Mouse (Mus musculus) forebrain, embryonic 14.5 days (tissue): ENCODE measurements at regions not wholly inside any gene's neighbourhood (a gene's known extent, or its start where the extent isn't known, plus 50 kb on each side); places are given as distances from the start of the nearest gene placed in this dataset.

Source experiments
- ATAC-seq: fragments of 200-750 bp; cut with Nextera tagmentation; 2 replicates; pipeline ENCODE4 v1.8.0; 2017; ENCODE audit warnings: mild to moderate bottlenecking, moderate library complexity
- DNase-seq: peaks from one replicate; pipeline ENCODE4 v3.0.0-alpha.2; 2015; ENCODE audit warnings: low spot score
- H3K27ac ChIP-seq: fragments of 300-500 bp; sonication (generic); 2 replicates; pipeline ENCODE4 v1.5.1; 2014; ENCODE audit warnings: low read depth, mild to moderate bottlenecking, control low read depth, low read length, moderate library complexity
- H3K27me3 ChIP-seq: fragments of 300-500 bp; sonication (generic); replicated peaks from 2 replicates; pipeline ENCODE4 v1.6.1; 2014; ENCODE audit warnings: low read length, control low read depth, mixed read lengths; ENCODE audit not compliant: control insufficient read depth, insufficient read depth
- H3K36me3 ChIP-seq: fragments of 300-500 bp; sonication (generic); 2 replicates; pipeline ENCODE4 v1.6.1; 2014; ENCODE audit warnings: low read length, control low read depth; ENCODE audit not compliant: control insufficient read depth, insufficient read depth
- H3K4me1 ChIP-seq: fragments of 300-500 bp; sonication (generic); 2 replicates; pipeline ENCODE4 v1.6.1; 2014; ENCODE audit warnings: antibody characterized with exemption, low read length, control low read depth; ENCODE audit not compliant: control insufficient read depth, insufficient read depth
- H3K4me2 ChIP-seq: fragments of 300-500 bp; sonication (generic); 2 replicates; pipeline ENCODE4 v1.6.1; 2014; ENCODE audit warnings: mild to moderate bottlenecking, control low read depth, low read length
- H3K4me3 ChIP-seq: fragments of 300-500 bp; sonication (generic); 2 replicates; pipeline ENCODE4 v1.5.1; 2014; ENCODE audit warnings: low read depth, low read length, control low read depth
- H3K9ac ChIP-seq: fragments of 300-500 bp; sonication (generic); 2 replicates; pipeline ENCODE4 v1.6.1; 2014; ENCODE audit warnings: mild to moderate bottlenecking, low read length, control low read depth, moderate library complexity
- H3K9me3 ChIP-seq: fragments of 300-500 bp; sonication (generic); replicated peaks from 2 replicates; pipeline ENCODE4 v1.6.1; 2016; ENCODE audit warnings: low read length, control low read depth, mixed read lengths; ENCODE audit not compliant: control insufficient read depth
- WGBS: fragments of 180-500 bp; shearing (Covaris S2); extraction: QIAGEN DNeasy Blood & Tissue Kit; methylation state at CpG from one replicate; pipeline ENCODE4 v1.1.7; 2014; 5-methylcytosine and 5-hydroxymethylcytosine counted together

DNA sequence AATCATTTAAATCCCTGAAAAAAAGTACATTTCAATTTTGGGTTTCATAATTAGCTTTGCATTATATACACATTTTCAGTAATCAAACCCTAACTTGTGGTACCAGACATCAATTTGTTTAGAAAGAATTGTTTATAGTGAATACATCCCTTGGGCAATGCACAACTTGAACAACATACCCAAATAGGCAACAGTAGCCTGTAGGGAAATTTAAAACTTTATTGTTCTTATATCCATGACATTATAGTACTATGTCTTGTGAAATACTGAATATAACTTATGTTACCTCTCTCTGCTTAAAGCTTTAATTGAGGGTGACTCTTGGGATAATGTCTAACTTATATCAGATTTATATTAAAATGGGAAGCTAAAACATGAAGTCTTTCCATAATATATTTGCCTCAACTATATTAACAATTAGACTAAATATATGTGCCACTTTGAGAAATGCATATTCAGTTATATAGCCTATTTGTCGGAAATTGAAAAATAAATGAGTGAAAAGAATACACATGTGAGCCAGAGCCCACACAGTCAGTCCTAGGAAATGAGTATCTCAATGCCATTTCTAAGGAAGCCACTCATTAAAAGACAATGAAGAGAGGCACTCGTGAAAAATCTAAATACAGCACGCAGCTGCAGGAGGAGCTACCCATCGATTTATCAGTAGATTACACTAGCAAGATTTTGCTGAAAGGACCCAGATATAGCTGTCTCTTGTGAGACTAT lies 458.1 kb upstream of the Slitrk6 start:
- WGBS = 77% methylated on average over 4 of the region's 4 CpGs
- no peaks in the 10 kb centered on the region for H3K4me1 ChIP-seq
- no peaks in the 10 kb centered on the region for H3K9me3 ChIP-seq
- no peaks in the 10 kb centered on the region for H3K27me3 ChIP-seq
- DNase-seq = no peak
- H3K27ac ChIP-seq = no peak overlapping the region
- no peak for ATAC-seq
- H3K36me3 ChIP-seq = no peaks in the 10 kb centered on the region
- H3K4me3 ChIP-seq = no peak overlapping the region
- H3K9ac ChIP-seq = no peak overlapping the region
- no peak overlapping the region for H3K4me2 ChIP-seq

DNA sequence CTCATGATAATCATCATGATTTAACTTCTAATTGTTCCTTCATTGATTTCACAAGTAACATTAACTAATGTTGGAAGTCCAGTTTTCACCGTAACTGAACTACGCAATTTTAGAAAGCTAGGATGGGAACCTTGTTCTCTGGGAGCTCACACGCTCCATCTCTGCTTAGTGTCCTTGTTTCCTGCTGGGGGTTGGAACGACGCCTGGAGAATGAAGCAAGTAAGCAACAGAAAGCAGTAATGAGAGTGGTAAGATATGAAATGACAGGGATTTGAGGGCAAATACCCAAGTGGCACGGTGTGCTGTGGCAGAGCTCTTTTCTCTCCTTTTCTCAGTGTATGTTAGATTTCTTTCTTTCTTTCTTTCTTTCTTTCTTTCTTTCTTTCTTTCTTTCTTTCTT lies 448.0 kb upstream of the Slitrk5 start:
- H3K36me3 ChIP-seq = no peaks in the 10 kb centered on the region
- H3K4me3 ChIP-seq = no peak overlapping the region
- no peak overlapping the region for H3K9ac ChIP-seq
- H3K4me1 ChIP-seq = no peaks in the 10 kb centered on the region
- WGBS = 79% methylated on average over 6 of the region's 6 CpGs
- H3K27me3 ChIP-seq = no peaks in the 10 kb centered on the region
- no peak overlapping the region for H3K4me2 ChIP-seq
- ATAC-seq (no peak), DNase-seq (peak; percentile 16)
- no peaks in the 10 kb centered on the region for H3K9me3 ChIP-seq
- H3K27ac ChIP-seq = no peak overlapping the region

DNA sequence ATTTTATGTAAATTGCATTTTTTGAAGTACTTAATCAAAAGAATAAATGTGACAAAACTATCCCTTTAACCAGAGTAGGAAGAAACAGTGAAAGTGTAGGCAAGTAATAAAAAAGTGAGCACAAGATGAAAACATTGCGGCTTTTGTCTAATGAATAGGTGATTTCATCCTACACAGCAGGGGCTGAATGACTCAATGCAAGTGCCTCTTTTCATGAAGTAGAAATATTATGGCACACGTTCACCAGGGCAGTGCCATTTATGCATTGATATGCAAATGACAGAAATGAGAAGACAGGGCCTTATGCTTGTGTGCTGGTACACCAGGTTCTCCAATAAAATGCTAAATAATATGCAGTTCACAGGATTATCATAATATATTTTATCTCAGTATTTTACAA lies 435.8 kb upstream of the Slitrk5 start:
- no peak overlapping the region for H3K9ac ChIP-seq
- H3K36me3 ChIP-seq = no peaks in the 10 kb centered on the region
- H3K9me3 ChIP-seq = no peaks in the 10 kb centered on the region
- H3K4me2 ChIP-seq = no peak overlapping the region
- WGBS = 26% methylated on average over 2 of the region's 2 CpGs
- H3K27me3 ChIP-seq = no peaks in the 10 kb centered on the region
- no peak overlapping the region for H3K27ac ChIP-seq
- peak; percentile 44 for DNase-seq
- H3K4me1 ChIP-seq = no peaks in the 10 kb centered on the region
- ATAC-seq = peak; percentile 44; the same call in 1 of the 2 replicates
- H3K4me3 ChIP-seq = no peak overlapping the region

DNA sequence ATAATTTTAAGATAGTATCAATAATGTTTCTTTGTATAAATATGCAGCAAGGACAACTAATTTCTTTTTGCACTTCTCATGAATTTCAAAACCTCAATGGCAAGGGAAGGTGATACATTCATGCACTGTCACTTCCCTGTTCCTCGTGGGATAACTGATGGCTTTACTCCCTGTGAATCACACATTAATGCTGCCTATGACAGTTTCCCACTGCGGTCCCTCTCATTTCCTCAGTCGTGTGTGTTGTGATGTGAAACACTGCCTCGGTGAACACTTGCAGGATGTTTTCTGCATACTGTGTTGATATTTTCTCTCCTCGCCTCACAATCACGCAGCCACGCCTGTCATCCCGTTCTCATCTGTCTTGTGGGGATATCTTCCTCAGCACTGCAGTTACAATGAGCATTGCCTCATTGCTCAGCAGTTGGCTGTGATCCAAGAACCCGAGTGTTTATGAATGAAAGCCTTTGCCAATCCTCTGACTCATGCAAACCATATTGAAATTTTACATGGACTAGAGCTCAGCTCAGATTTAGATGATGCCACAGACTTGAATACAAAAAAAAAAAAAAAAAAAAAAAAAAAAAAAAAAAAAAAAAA lies 425.4 kb upstream of the Slitrk5 start:
- no peak overlapping the region for H3K4me3 ChIP-seq
- DNase-seq (peak; percentile 87), ATAC-seq (peak; percentile 93)
- no peak overlapping the region for H3K9ac ChIP-seq
- no peaks in the 10 kb centered on the region for H3K36me3 ChIP-seq
- H3K27me3 ChIP-seq = 0 out of 2 replicates have a peak, but pooled peaks cover under 1% of the 10 kb centered on the region
- no peaks in the 10 kb centered on the region for H3K9me3 ChIP-seq
- no peaks in the 10 kb centered on the region for H3K4me1 ChIP-seq
- H3K27ac ChIP-seq = no peak overlapping the region
- H3K4me2 ChIP-seq = no peak overlapping the region
- WGBS = 54% methylated on average over 9 of the region's 9 CpGs

DNA sequence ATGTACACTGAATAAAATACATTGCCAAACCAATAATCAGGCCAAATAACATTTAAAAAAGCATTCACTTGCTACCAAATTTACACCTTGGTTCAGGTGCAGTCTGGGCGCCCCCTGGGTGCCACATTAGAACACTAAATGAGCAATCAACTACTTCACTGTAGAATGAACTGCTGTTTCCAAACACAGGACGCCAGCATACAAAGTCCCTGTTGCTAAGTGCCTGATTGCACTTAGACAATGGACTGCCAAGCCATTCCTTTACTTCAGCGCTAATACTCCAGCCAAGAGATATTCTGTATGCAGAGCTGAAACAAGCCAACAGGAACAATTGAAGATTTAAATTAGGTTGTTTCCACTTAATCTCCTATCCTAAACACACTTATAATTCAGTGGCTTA lies 421.7 kb upstream of the Slitrk5 start:
- ATAC-seq = peak; percentile 62; the same call in 1 of the 2 replicates
- H3K9ac ChIP-seq = no peak overlapping the region
- WGBS = 10% methylated on average over 3 of the region's 3 CpGs
- no peaks in the 10 kb centered on the region for H3K9me3 ChIP-seq
- no peaks in the 10 kb centered on the region for H3K36me3 ChIP-seq
- H3K4me3 ChIP-seq = no peak overlapping the region
- H3K27me3 ChIP-seq = 0 out of 2 replicates have a peak, but pooled peaks cover 3% of the 10 kb centered on the region
- no peaks in the 10 kb centered on the region for H3K4me1 ChIP-seq
- no peak overlapping the region for H3K4me2 ChIP-seq
- DNase-seq = peak; percentile 62
- no peak overlapping the region for H3K27ac ChIP-seq

DNA sequence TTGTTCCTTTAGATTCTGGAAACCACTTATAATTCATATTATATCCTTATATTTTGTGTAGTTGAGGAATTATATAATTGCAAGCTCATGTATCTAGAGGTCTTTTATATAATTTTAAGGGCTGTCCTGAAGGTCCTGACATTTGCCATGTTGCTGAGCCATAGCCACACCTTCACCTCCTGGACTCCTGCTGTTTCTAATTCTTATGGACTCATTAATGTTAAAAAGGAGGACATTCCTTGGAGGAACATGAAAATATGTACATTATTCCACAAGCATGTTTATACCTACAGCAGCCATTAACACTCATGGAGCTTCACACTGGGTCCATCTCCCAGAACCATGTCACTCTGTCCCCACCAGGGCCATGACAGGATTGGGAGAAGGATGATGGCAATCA lies 413.2 kb upstream of the Slitrk5 start:
- Histone ChIP-seq H3K27me3 (no peaks in the 10 kb centered on the region), H3K4me3 (no peak overlapping the region), H3K4me2 (no peak overlapping the region), H3K36me3 (no peaks in the 10 kb centered on the region), H3K9ac (no peak overlapping the region), H3K9me3 (0 out of 2 replicates have a peak, but pooled peaks cover 2% of the 10 kb centered on the region), H3K4me1 (no peaks in the 10 kb centered on the region), H3K27ac (no peak overlapping the region)
- DNase-seq = no peak
- no peak for ATAC-seq

GRCm38 (mm10) chr14:111270239-111270638 lies 404.7 kb upstream of the Slitrk5 start:
- Histone ChIP-seq H3K4me1 (no peaks in the 10 kb centered on the region), H3K27ac (no peak overlapping the region), H3K4me2 (no peak overlapping the region), H3K4me3 (no peak overlapping the region), H3K36me3 (no peaks in the 10 kb centered on the region), H3K9me3 (no peaks in the 10 kb centered on the region), H3K9ac (no peak overlapping the region), H3K27me3 (no peaks in the 10 kb centered on the region)
- WGBS = 85% methylated on average over 4 of the region's 4 CpGs
- DNase-seq = no peak
- no peak for ATAC-seq

DNA sequence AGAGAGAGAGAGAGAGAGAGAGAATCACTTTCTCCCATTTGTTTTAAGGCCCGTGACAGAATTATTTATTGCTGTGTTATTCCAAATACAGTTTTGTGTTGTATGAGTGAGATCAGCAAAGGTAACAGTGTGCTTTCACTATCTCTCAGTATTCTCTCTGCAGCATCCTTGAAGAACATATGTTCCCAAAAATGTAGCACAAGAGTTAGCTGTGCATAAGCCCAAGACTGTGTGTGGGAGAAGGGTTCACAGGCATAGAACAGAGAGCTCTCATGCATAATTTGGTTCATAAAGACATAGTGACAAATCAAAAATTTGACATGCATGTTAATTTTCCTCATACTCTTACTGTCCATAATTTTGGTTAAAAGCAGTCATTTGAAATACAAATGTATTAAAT lies 393.5 kb upstream of the Slitrk5 start:
- H3K27ac ChIP-seq = no peak overlapping the region
- no peak overlapping the region for H3K4me3 ChIP-seq
- H3K9me3 ChIP-seq = no peaks in the 10 kb centered on the region
- H3K36me3 ChIP-seq = no peaks in the 10 kb centered on the region
- H3K4me1 ChIP-seq = no peaks in the 10 kb centered on the region
- H3K27me3 ChIP-seq = no peaks in the 10 kb centered on the region
- no peak overlapping the region for H3K4me2 ChIP-seq
- 93% methylated on average over 1 of the region's 1 CpGs for WGBS
- no peak for DNase-seq
- no peak overlapping the region for H3K9ac ChIP-seq
- no peak for ATAC-seq

DNA sequence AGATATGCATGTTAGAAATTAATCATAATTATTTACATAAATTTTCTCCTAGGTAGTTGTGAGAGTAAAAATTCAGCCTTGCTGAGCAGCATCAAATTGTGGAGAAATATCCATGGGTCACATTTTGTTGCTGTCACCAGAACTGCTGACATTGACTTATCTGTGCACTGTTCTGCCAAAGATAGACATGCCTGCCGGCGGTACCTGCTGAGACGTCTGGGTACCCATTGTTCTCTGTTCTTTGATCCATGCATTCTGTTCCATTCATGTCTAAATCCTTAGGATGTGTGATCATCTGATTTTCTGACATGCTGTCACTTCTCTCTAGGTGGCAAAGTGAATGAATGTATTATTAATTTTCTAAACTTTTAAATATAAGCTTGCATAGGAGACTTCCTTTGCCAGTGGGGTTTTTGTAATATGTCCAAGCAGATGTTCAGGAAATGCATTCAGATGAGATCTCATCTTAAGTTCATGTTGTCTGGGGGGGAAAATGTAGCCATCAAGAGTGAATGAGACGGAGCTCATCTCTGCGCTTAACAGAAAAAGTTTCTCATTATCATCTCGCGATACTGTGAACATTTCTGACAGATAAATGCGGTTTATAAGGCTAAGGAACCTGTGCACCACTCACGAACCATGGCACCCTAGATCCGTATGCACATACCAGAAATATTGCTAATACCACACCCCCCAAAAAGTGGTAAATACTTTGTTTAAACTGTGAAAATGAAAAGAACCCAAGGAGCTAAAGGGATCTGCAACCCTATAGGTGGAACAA lies 391.0 kb upstream of the Slitrk5 start:
- ATAC-seq (no peak), DNase-seq (peak; percentile 10)
- Histone ChIP-seq H3K9ac (no peak overlapping the region), H3K4me1 (no peaks in the 10 kb centered on the region), H3K4me2 (no peak overlapping the region), H3K36me3 (no peaks in the 10 kb centered on the region), H3K27ac (no peak overlapping the region), H3K4me3 (no peak overlapping the region), H3K27me3 (no peaks in the 10 kb centered on the region), H3K9me3 (no peaks in the 10 kb centered on the region)
- WGBS = 74% methylated on average over 10 of the region's 10 CpGs
